Mouse (Mus musculus) retina, adult 2 months (tissue): ENCODE measurements around the gene Tbc1d22a.

ENCODE experiments used
- DNase-seq: peaks from one replicate; pipeline ENCODE4 v3.0.0-alpha.2; 2012; ENCODE audit warnings: low read depth, low spot score

Gene Tbc1d22a

GRCm38 (mm10) chr15:86496646-86497045 lies 282.4 kb downstream of the Tbc1d22a start:
- DNase-seq: no peak

GRCm38 (mm10) chr15:86500536-86500935 lies 286.3 kb downstream of the Tbc1d22a start:
- DNase-seq: no peak

- no peak for DNase-seq
These were observed 289.2 kb downstream of the Tbc1d22a start for GRCm38 (mm10) chr15:86503413-86503812.

- DNase-seq: no peak
These were observed 292.4 kb downstream of the Tbc1d22a start for GRCm38 (mm10) chr15:86506666-86507065.

GRCm38 (mm10) chr15:86507546-86507945 lies 293.3 kb downstream of the Tbc1d22a start:
- no peak for DNase-seq

- no peak for DNase-seq
These were observed 294.3 kb downstream of the Tbc1d22a start for GRCm38 (mm10) chr15:86508406-86509176.

- DNase-seq: no peak
These were observed 295.3 kb downstream of the Tbc1d22a start for GRCm38 (mm10) chr15:86509601-86510000.

- DNase-seq: no peak
These were observed 296.9 kb downstream of the Tbc1d22a start for GRCm38 (mm10) chr15:86511181-86511580.

- no peak for DNase-seq
These were observed 299.1 kb downstream of the Tbc1d22a start for GRCm38 (mm10) chr15:86513336-86513735.

GRCm38 (mm10) chr15:86520201-86520600 lies 305.9 kb downstream of the Tbc1d22a start:
- DNase-seq: no peak

GRCm38 (mm10) chr15:86535356-86535755 lies 321.1 kb downstream of the Tbc1d22a start:
- no peak for DNase-seq

GRCm38 (mm10) chr15:86542371-86542770 lies 328.1 kb downstream of the Tbc1d22a start:
- DNase-seq: no peak

GRCm38 (mm10) chr15:86544122-86544795 lies 330.0 kb downstream of the Tbc1d22a start:
- DNase-seq: no peak
